Mouse (Mus musculus) right cerebral cortex, adult 18-20 months (tissue): ENCODE data around the gene Gm7735.
"Not testable (repeated sequence)": the region's sequence is repeated elsewhere in the genome, so short reads cannot be mapped to it uniquely, and the experiment has no call there.

Experiments used
- DNase-seq: peaks from one replicate; pipeline ENCODE4 v3.0.0; 2022; ENCODE audit warnings: mixed read lengths

Gene Gm7735

DNA sequence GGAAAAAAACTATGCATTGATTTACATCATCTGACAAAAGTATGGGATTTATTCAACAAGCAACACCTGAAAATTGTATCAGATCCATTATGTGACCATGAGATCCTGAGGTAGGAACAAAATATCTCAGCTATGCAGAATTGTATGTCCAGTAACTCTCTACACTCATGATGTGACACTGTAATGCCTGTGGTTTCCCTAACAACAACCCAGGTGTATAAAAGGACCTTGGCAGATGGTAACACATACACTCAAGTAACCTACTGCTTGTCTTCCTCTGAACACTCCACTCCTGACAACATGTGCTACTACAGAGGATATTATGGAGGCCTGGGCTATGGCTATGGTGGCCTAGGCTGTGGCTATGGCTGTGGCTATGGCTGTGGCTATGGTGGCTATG, at the start of gene Gm7735:
Gm7735 (plus strand) TSS at position 301 of the 400 bp plus-strand sequence.
- not testable (repeated sequence) for DNase-seq

- DNase-seq, result no peak
These were observed 28.7 kb upstream of the Gm7735 start, which contains the start of gene Gm6358 for GRCm38 (mm10) chr16:89140551-89140950. Gene Gm6358, plus strand, starts transcription at chr16:89140851.

DNA sequence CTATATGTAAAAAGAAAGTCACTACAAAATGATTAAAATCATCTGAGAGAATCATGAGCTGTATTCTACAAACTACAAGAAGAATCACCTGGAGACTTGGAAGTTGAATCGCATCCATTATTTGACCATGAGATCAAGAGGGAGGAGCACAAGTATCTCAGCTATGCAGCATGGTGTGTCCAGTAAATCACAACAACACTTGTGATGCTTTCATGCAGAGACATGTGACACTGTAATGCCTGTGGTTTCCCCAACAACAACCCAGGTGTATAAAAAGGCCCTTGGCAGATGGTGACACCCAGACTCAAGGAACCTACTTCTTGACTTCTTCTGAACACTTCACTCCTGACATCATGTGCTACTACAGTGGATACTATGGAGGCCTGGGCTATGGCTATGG, 18.5 kb upstream of the Gm7735 start, which contains the start of gene Gm10061:
Gm10061 (plus strand) TSS at position 301 of the 400 bp plus-strand sequence.
- no peak for DNase-seq

DNA sequence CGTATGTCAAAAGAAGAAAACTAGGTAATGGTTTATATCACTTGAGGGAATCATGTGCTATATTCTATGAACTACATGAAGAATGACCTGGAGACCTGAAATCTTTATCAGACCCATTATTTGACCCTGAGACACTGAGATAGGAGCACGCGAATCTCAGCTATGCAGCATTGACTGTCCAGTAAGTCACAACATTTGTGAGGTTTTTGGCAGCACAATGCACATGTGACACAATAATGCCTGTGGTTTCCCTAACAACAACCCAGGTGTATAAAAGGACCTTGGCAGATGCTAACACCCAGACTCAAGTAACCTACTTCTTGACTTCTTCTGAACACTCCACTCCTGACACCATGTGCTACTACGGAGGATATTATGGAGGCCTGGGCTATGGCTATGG, 11.6 kb upstream of the Gm7735 start, which contains the start of gene Gm9789:
Gm9789 (plus strand) TSS at position 301 of the 400 bp plus-strand sequence.
- no peak for DNase-seq

- DNase-seq, result no peak
These were observed 5.1 kb downstream of the Gm7735 start, which contains the start of gene 1110057P08Rik for GRCm38 (mm10) chr16:89174435-89174834. Gene 1110057P08Rik, plus strand, starts transcription at chr16:89174735.

DNA sequence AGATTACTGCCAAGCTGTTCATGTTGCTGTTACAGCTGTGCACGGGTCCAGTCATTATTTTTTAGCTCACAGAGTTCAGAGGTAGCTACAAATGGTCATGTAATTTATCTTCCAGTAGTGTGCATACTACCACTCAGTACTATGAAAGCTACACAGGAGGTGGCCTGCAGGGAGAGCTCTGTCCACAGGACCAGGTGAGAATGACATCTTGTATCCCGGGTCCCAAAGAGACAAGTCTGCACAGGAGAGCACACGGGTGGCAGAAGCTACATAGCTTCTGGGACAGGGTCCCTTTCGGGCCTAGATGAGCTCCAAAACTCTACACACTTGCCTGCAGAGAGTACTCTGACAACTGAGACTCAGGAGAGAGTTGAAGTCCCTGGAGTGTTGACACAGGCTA, 19.3 kb downstream of the Gm7735 start:
- DNase-seq, result no peak

DNA sequence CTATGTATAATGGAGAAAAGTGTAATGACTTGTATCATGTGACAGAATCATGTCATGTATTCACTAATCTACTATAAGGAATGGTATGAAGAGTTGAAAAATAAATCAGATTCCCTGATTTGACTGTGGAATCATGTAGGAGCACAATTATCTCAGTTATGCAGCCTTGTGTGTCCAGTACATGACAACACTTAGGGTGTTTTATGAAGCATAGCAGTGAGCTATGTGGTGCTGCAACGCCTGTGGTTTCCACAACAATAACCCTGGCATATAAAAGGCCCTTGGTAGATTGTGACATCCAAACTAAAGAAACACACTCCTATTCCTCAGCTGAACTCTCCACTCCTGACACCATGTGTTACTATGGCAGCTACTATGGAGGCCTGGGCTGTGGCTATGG, 36.3 kb downstream of the Gm7735 start, which contains the start of gene Krtap20-2:
Krtap20-2 (plus strand) TSS at position 301 of the 400 bp plus-strand sequence.
- DNase-seq, result no peak
